Mouse (Mus musculus): ENCODE measurements around the gene Hs2st1.
A peak's percentile ranks its signal among the peaks of the same experiment; 100 is the strongest.

- no peak for TF ChIP-seq CTCF (IDR thresholded peaks at IDR 0.05; ENCODE audit: low read depth)
- 0 out of 2 replicates have a peak, but pooled peaks have one; percentile 8 for TF ChIP-seq EP300 (IDR thresholded peaks at IDR 0.05; ENCODE audit: low read depth)
Observed at GRCm38 (mm10) chr3:144384648-144385047, 185.3 kb downstream of the Hs2st1 start.
